Mouse (Mus musculus) liver, adult 2 months (tissue): ENCODE measurements around the gene Ppil2.

ENCODE experiments used
- CTCF ChIP-seq: fragments of 200-500 bp; IDR thresholded peaks from 2 replicates; pipeline ENCODE4 v1.5.1; 2011; ENCODE audit warnings: low read depth, low read length, control low read depth
- POLR2A ChIP-seq: fragments of 200-500 bp; IDR thresholded peaks from 2 replicates; pipeline ENCODE4 v1.6.1; 2011; ENCODE audit warnings: low read length, control low read depth; ENCODE audit not compliant: insufficient read depth; ENCODE audit errors: extremely low read depth

DNA sequence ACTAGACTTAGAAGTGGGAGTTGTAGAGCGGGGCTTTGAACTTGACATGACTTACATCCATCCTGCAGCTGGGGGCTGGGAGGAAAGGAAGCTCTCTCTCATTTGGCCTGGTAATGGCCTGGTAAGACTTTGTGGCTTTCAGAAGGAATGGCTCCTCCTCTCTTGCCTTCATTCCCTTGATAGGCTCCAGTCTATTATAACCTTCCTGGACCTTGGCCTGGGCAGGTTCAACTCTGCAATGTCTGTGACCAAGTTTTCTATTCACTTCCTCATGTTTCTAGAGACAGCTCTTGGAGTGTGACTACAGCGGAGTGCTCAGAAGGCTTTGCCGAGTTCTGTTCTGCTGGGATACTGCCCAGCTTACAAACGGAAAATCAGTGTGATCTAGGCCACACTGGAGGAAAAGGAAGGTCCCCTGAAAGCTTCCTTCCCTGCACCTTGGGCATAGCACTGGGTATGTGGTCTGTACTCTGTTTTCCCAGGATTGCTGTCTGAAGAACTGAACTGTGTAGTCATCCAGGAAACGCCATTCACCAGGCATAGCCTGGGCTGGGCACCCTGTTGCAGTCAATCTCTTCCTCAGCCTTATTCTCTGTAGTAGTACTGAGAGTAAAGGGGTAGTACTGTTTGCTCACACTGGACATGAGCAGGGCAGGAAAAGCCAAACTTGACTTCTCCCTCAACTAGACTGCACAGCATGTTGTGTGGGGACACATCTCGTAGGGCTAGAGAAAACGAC is 39.6 kb upstream of the Ppil2 start:
- TF ChIP-seq CTCF, result no peak
- no peak for TF ChIP-seq POLR2A
